Mouse (Mus musculus) lung, adult 2 months (tissue): ENCODE results near the gene Tlr9. TPM values are rescaled to one million over a fixed set of nuclear protein-coding genes. Genes with fewer than 3 reads are reported as not detected.

Experiments used
- DNase-seq: peaks from one replicate; pipeline ENCODE4 v3.0.0; 2022
- H3K4me1 ChIP-seq: fragments of 200-500 bp; 2 replicates; pipeline ENCODE4 v1.6.1; 2011; ENCODE audit warnings: low read length; ENCODE audit not compliant: control insufficient read depth, insufficient read depth
- H3K4me3 ChIP-seq: fragments of 200-500 bp; replicated peaks from 2 replicates; pipeline ENCODE3; 2011; ENCODE audit warnings: low read depth, mild to moderate bottlenecking, control low read depth, low read length; ENCODE audit errors: extremely low read depth
- CTCF ChIP-seq: fragments of 200-500 bp; IDR thresholded peaks from 2 replicates; pipeline ENCODE4 v1.5.1; 2011; ENCODE audit warnings: mild to moderate bottlenecking, low read length, control low read depth; ENCODE audit not compliant: insufficient read depth
- POLR2A ChIP-seq: fragments of 200-500 bp; IDR thresholded peaks from 2 replicates; pipeline ENCODE4 v1.6.1; 2011; ENCODE audit warnings: low read depth, mild to moderate bottlenecking, control low read depth, low read length, borderline replicate concordance; ENCODE audit errors: extremely low read depth
- WGBS: fragments of 180-500 bp; shearing (Covaris S2); methylation state at CpG from one replicate; pipeline ENCODE4 v1.1.7; 2018; 5-methylcytosine and 5-hydroxymethylcytosine counted together
- polyA plus RNA-seq: library from polyadenylated mRNA; depleted of rRNA; stranded (reverse); fragments of >200 nt; gene quantifications from 2 replicates; pipeline ENCODE4 v1.2.3, GENCODE M21; 2012; rRNA removed

Gene Tlr9
- polyA plus RNA-seq = 6.0 and 6.4 TPM in 2 replicates

GRCm38 (mm10) chr9:106222261-106222851 lies at the start of gene Tlr9:
Tlr9 (plus strand) TSS chr9:106222598.
- Histone ChIP-seq H3K4me3 (peak within 1 kb of the TSS; percentile 7), H3K4me1 (peaks cover 13% of the 10 kb centered on the region)
- DNase-seq = no peak
- TF ChIP-seq POLR2A (no peak), CTCF (no peak)
- 62% methylated on average over 4 of the region's 4 CpGs for WGBS

- no peak for TF ChIP-seq CTCF
- no peak for TF ChIP-seq POLR2A
- DNase-seq = no peak
- 49% methylated on average over 2 of the region's 2 CpGs for WGBS
- Histone ChIP-seq H3K4me3 (no peak overlapping the region), H3K4me1 (peaks cover 16% of the 10 kb centered on the region)
Observed at GRCm38 (mm10) chr9:106173363-106173762, 49.0 kb upstream of the Tlr9 start.

GRCm38 (mm10) chr9:106175552-106176200 lies 46.7 kb upstream of the Tlr9 start:
- 29% methylated on average over 3 of the region's 3 CpGs for WGBS
- DNase-seq = no peak
- H3K4me1 ChIP-seq = peaks cover 16% of the 10 kb centered on the region
- no peak for TF ChIP-seq POLR2A
- TF ChIP-seq CTCF = no peak
- no peak overlapping the region for H3K4me3 ChIP-seq

- WGBS = 55% methylated on average over 5 of the region's 5 CpGs
- no peak for TF ChIP-seq CTCF
- TF ChIP-seq POLR2A = no peak
- DNase-seq = no peak
- Histone ChIP-seq H3K4me1 (peaks cover 16% of the 10 kb centered on the region), H3K4me3 (no peak overlapping the region)
Observed at GRCm38 (mm10) chr9:106176769-106177168, 45.6 kb upstream of the Tlr9 start.

GRCm38 (mm10) chr9:106177799-106178198 lies 44.6 kb upstream of the Tlr9 start:
- WGBS = 81% methylated on average over 6 of the region's 6 CpGs
- no peak for DNase-seq
- TF ChIP-seq CTCF (no peak), POLR2A (no peak)
- Histone ChIP-seq H3K4me3 (no peak overlapping the region), H3K4me1 (peaks cover 14% of the 10 kb centered on the region)

GRCm38 (mm10) chr9:106179454-106179853 lies 42.9 kb upstream of the Tlr9 start:
- TF ChIP-seq POLR2A (no peak), CTCF (no peak)
- DNase-seq = no peak
- WGBS = 66% methylated on average over 2 of the region's 2 CpGs
- Histone ChIP-seq H3K4me3 (no peak overlapping the region), H3K4me1 (peaks cover 12% of the 10 kb centered on the region)

GRCm38 (mm10) chr9:106179964-106180363 lies 42.4 kb upstream of the Tlr9 start:
- Histone ChIP-seq H3K4me1 (peaks cover 8% of the 10 kb centered on the region), H3K4me3 (no peak overlapping the region)
- no peak for DNase-seq
- 87% methylated on average over 3 of the region's 3 CpGs for WGBS
- TF ChIP-seq CTCF (no peak), POLR2A (no peak)

- no peak for TF ChIP-seq CTCF
- TF ChIP-seq POLR2A = no peak
- no peaks in the 10 kb centered on the region; the same call in 1 of the 2 replicates for H3K4me1 ChIP-seq
- no peak for DNase-seq
- WGBS = 70% methylated on average over 4 of the region's 4 CpGs
- no peak overlapping the region for H3K4me3 ChIP-seq
Observed at GRCm38 (mm10) chr9:106182146-106182545, 40.3 kb upstream of the Tlr9 start.

- Histone ChIP-seq H3K4me1 (no peaks in the 10 kb centered on the region), H3K4me3 (no peak overlapping the region)
- no peak for DNase-seq
- 85% methylated on average over 5 of the region's 5 CpGs for WGBS
- no peak for TF ChIP-seq POLR2A
Observed at GRCm38 (mm10) chr9:106183996-106184395, 38.4 kb upstream of the Tlr9 start.

- no peak for TF ChIP-seq CTCF
- TF ChIP-seq POLR2A = no peak
- DNase-seq = no peak
- Histone ChIP-seq H3K4me1 (no peaks in the 10 kb centered on the region), H3K4me3 (no peak overlapping the region)
- 87% methylated on average over 1 of the region's 1 CpGs for WGBS
Observed at GRCm38 (mm10) chr9:106191355-106191754, 31.0 kb upstream of the Tlr9 start.

- no peak for DNase-seq
Observed at GRCm38 (mm10) chr9:106192024-106192423, 30.4 kb upstream of the Tlr9 start.

More at GRCm38 (mm10) chr9:106192024-106192423, 30.4 kb upstream of the Tlr9 start:
- 87% methylated on average over 8 of the region's 8 CpGs for WGBS
- Histone ChIP-seq H3K4me3 (no peak overlapping the region), H3K4me1 (no peaks in the 10 kb centered on the region)
- TF ChIP-seq CTCF (no peak), POLR2A (no peak)
